Mouse (Mus musculus): ENCODE data around the gene Arhgap22. TPM values are rescaled to one million over a fixed set of nuclear protein-coding genes. Genes with fewer than 3 reads are reported as not detected.

Gene Arhgap22
- polyA plus RNA-seq, 1 experiment from 2014 or later: 0.94 TPM

- Histone ChIP-seq H3K9ac (ENCODE audit: low read depth, low read length) (no peak overlapping the region), H3K4me2 (replicated peaks; ENCODE audit: low read depth, low read length) (no peak overlapping the region), H3K4me1 (replicated peaks; ENCODE audit: control insufficient read depth, insufficient read depth, low read length) (peaks cover 4% of the 10 kb centered on the region), H3K36me3 (ENCODE audit: control insufficient read depth, insufficient read depth, low read length) (no peaks in the 10 kb centered on the region), H3K27me3 (ENCODE audit: control insufficient read depth, insufficient read depth, low read length) (peaks cover 6% of the 10 kb centered on the region), H3K9me3 (ENCODE audit: control insufficient read depth, low read length) (no peaks in the 10 kb centered on the region), H3K27ac (ENCODE audit: low read depth, low read length) (no peak overlapping the region), H3K4me3 (ENCODE audit: low read depth, low read length) (no peak overlapping the region)
- WGBS: 73% methylated on average over 5 of the region's 5 CpGs
- no peak for ATAC-seq (ENCODE audit: low FRiP score)
- no peak for DNase-seq (ENCODE audit: low spot score)
Observed at GRCm38 (mm10) chr14:33248741-33249140, 34.9 kb downstream of the Arhgap22 start.

GRCm38 (mm10) chr14:33250215-33250939 lies 36.6 kb downstream of the Arhgap22 start:
- Histone ChIP-seq H3K27me3 (ENCODE audit: control insufficient read depth, insufficient read depth, low read length) (peaks cover 6% of the 10 kb centered on the region), H3K4me1 (replicated peaks; ENCODE audit: control insufficient read depth, insufficient read depth, low read length) (peaks cover 4% of the 10 kb centered on the region), H3K9ac (ENCODE audit: low read depth, low read length) (peak overlapping the region; percentile 16; the same call in 1 of the 2 replicates), H3K4me2 (replicated peaks; ENCODE audit: low read depth, low read length) (peak overlapping the region; percentile 71), H3K36me3 (ENCODE audit: control insufficient read depth, insufficient read depth, low read length) (no peaks in the 10 kb centered on the region), H3K27ac (ENCODE audit: low read depth, low read length) (no peak overlapping the region), H3K4me3 (ENCODE audit: low read depth, low read length) (peak overlapping the region; percentile 26), H3K9me3 (ENCODE audit: control insufficient read depth, low read length) (no peaks in the 10 kb centered on the region)
- ATAC-seq (ENCODE audit: low FRiP score) (peak; percentile 75), DNase-seq (ENCODE audit: low spot score) (peak; percentile 61)
- under 1% methylated on average over 30 of the region's 30 CpGs for WGBS

- no peak overlapping the region; the same call in 1 of the 2 replicates for H3K9ac ChIP-seq (ENCODE audit: low read depth, low read length)
Observed at GRCm38 (mm10) chr14:33250956-33251745, 37.3 kb downstream of the Arhgap22 start.

GRCm38 (mm10) chr14:33258256-33258655 lies 44.4 kb downstream of the Arhgap22 start:
- H3K4me2 ChIP-seq (replicated peaks; ENCODE audit: low read depth, low read length): no peak overlapping the region
- H3K9ac ChIP-seq (ENCODE audit: low read depth, low read length): no peak overlapping the region
- H3K4me1 ChIP-seq (replicated peaks; ENCODE audit: control insufficient read depth, insufficient read depth, low read length): no peaks in the 10 kb centered on the region
- H3K9me3 ChIP-seq (ENCODE audit: control insufficient read depth, low read length): no peaks in the 10 kb centered on the region
- H3K4me3 ChIP-seq (ENCODE audit: low read depth, low read length): no peak overlapping the region
- no peaks in the 10 kb centered on the region for H3K36me3 ChIP-seq (ENCODE audit: control insufficient read depth, insufficient read depth, low read length)
- no peak overlapping the region for H3K27ac ChIP-seq (ENCODE audit: low read depth, low read length)
- ATAC-seq (ENCODE audit: low FRiP score): no peak
- WGBS: 93% methylated on average over 5 of the region's 5 CpGs
- DNase-seq (ENCODE audit: low spot score): no peak
- no peaks in the 10 kb centered on the region for H3K27me3 ChIP-seq (ENCODE audit: control insufficient read depth, insufficient read depth, low read length)

More at GRCm38 (mm10) chr14:33250956-33251745, 37.3 kb downstream of the Arhgap22 start:
- ATAC-seq (ENCODE audit: low FRiP score) (no peak), DNase-seq (ENCODE audit: low spot score) (peak; percentile 19)
- WGBS: 7% methylated on average over 13 of the region's 13 CpGs
- Histone ChIP-seq H3K9me3 (ENCODE audit: control insufficient read depth, low read length) (no peaks in the 10 kb centered on the region), H3K27ac (ENCODE audit: low read depth, low read length) (no peak overlapping the region), H3K4me1 (replicated peaks; ENCODE audit: control insufficient read depth, insufficient read depth, low read length) (peaks cover 4% of the 10 kb centered on the region), H3K4me3 (ENCODE audit: low read depth, low read length) (peak overlapping the region; percentile 26), H3K27me3 (ENCODE audit: control insufficient read depth, insufficient read depth, low read length) (peaks cover 6% of the 10 kb centered on the region), H3K4me2 (replicated peaks; ENCODE audit: low read depth, low read length) (peak overlapping the region; percentile 71), H3K36me3 (ENCODE audit: control insufficient read depth, insufficient read depth, low read length) (no peaks in the 10 kb centered on the region)

- DNase-seq (ENCODE audit: low spot score) (no peak), ATAC-seq (ENCODE audit: low FRiP score) (no peak)
- Histone ChIP-seq H3K4me1 (replicated peaks; ENCODE audit: control insufficient read depth, insufficient read depth, low read length) (no peaks in the 10 kb centered on the region), H3K4me2 (replicated peaks; ENCODE audit: low read depth, low read length) (no peak overlapping the region), H3K36me3 (ENCODE audit: control insufficient read depth, insufficient read depth, low read length) (no peaks in the 10 kb centered on the region), H3K9ac (ENCODE audit: low read depth, low read length) (no peak overlapping the region), H3K27me3 (ENCODE audit: control insufficient read depth, insufficient read depth, low read length) (no peaks in the 10 kb centered on the region), H3K27ac (ENCODE audit: low read depth, low read length) (no peak overlapping the region), H3K9me3 (ENCODE audit: control insufficient read depth, low read length) (no peaks in the 10 kb centered on the region), H3K4me3 (ENCODE audit: low read depth, low read length) (no peak overlapping the region)
- WGBS: 79% methylated on average over 6 of the region's 6 CpGs
Observed at GRCm38 (mm10) chr14:33260131-33260530, 46.3 kb downstream of the Arhgap22 start.

- Histone ChIP-seq H3K27me3 (ENCODE audit: control insufficient read depth, insufficient read depth, low read length) (no peaks in the 10 kb centered on the region), H3K4me3 (ENCODE audit: low read depth, low read length) (no peak overlapping the region), H3K4me1 (replicated peaks; ENCODE audit: control insufficient read depth, insufficient read depth, low read length) (no peaks in the 10 kb centered on the region), H3K36me3 (ENCODE audit: control insufficient read depth, insufficient read depth, low read length) (no peaks in the 10 kb centered on the region), H3K4me2 (replicated peaks; ENCODE audit: low read depth, low read length) (no peak overlapping the region), H3K27ac (ENCODE audit: low read depth, low read length) (no peak overlapping the region), H3K9ac (ENCODE audit: low read depth, low read length) (no peak overlapping the region), H3K9me3 (ENCODE audit: control insufficient read depth, low read length) (no peaks in the 10 kb centered on the region)
- ATAC-seq (ENCODE audit: low FRiP score): no peak
- WGBS: 91% methylated on average over 13 of the region's 13 CpGs
- no peak for DNase-seq (ENCODE audit: low spot score)
Observed at GRCm38 (mm10) chr14:33264795-33265194, 51.0 kb downstream of the Arhgap22 start.

- no peak overlapping the region for H3K4me3 ChIP-seq (ENCODE audit: low read depth, low read length)
- 92% methylated on average over 2 of the region's 2 CpGs for WGBS
- H3K4me1 ChIP-seq (replicated peaks; ENCODE audit: control insufficient read depth, insufficient read depth, low read length): no peaks in the 10 kb centered on the region
- DNase-seq (ENCODE audit: low spot score) (no peak), ATAC-seq (ENCODE audit: low FRiP score) (no peak)
- H3K9me3 ChIP-seq (ENCODE audit: control insufficient read depth, low read length): no peaks in the 10 kb centered on the region
- H3K9ac ChIP-seq (ENCODE audit: low read depth, low read length): no peak overlapping the region
- H3K27me3 ChIP-seq (ENCODE audit: control insufficient read depth, insufficient read depth, low read length): no peaks in the 10 kb centered on the region
- H3K36me3 ChIP-seq (ENCODE audit: control insufficient read depth, insufficient read depth, low read length): no peaks in the 10 kb centered on the region
- no peak overlapping the region for H3K4me2 ChIP-seq (replicated peaks; ENCODE audit: low read depth, low read length)
- H3K27ac ChIP-seq (ENCODE audit: low read depth, low read length): no peak overlapping the region
Observed at GRCm38 (mm10) chr14:33276240-33276639, 62.4 kb downstream of the Arhgap22 start.

GRCm38 (mm10) chr14:33278374-33278773 lies 64.5 kb downstream of the Arhgap22 start:
- Histone ChIP-seq H3K9me3 (ENCODE audit: control insufficient read depth, low read length) (no peaks in the 10 kb centered on the region), H3K4me3 (ENCODE audit: low read depth, low read length) (no peak overlapping the region), H3K9ac (ENCODE audit: low read depth, low read length) (no peak overlapping the region), H3K27me3 (ENCODE audit: control insufficient read depth, insufficient read depth, low read length) (no peaks in the 10 kb centered on the region), H3K27ac (ENCODE audit: low read depth, low read length) (no peak overlapping the region), H3K4me2 (replicated peaks; ENCODE audit: low read depth, low read length) (no peak overlapping the region), H3K4me1 (replicated peaks; ENCODE audit: control insufficient read depth, insufficient read depth, low read length) (no peaks in the 10 kb centered on the region), H3K36me3 (ENCODE audit: control insufficient read depth, insufficient read depth, low read length) (no peaks in the 10 kb centered on the region)
- WGBS: 82% methylated on average over 2 of the region's 2 CpGs
- no peak for ATAC-seq (ENCODE audit: low FRiP score)
- no peak for DNase-seq (ENCODE audit: low spot score)
